Mouse (Mus musculus) MEL (cell line): ENCODE measurements at regions not wholly inside any gene's neighbourhood (a gene's known extent, or its start where the extent isn't known, plus 50 kb on each side); places are given as distances from the start of the nearest gene placed in this dataset.
"Not testable (repeated sequence)": the region's sequence is repeated elsewhere in the genome, so short reads cannot be mapped to it uniquely, and the experiment has no call there.

ENCODE experiments used
- CHD1 ChIP-seq: IDR thresholded peaks from 2 replicates; pipeline ENCODE4 v1.6.1; 2012; ENCODE audit warnings: low read depth, mild to moderate bottlenecking, inconsistent platforms, low read length, improper control_type of control experiment
- CHD2 ChIP-seq: IDR thresholded peaks from 2 replicates; pipeline ENCODE4 v1.6.1; 2011; ENCODE audit warnings: low read length, improper control_type of control experiment
- CTCF ChIP-seq, 3 experiments: IDR thresholded peaks in 2 of 3; conservative IDR thresholded peaks in 1 of 3; 2 replicates each; pipeline ENCODE4 v1.5.1; 2011 to 2012; ENCODE audit warnings: low read length in 3 of 3, low read depth in 2 of 3, mild to moderate bottlenecking in 2 of 3, improper control_type of control experiment in 1 of 3, inconsistent platforms in 1 of 3, mixed read lengths in 1 of 3, moderate library complexity in 1 of 3; ENCODE audit not compliant: control insufficient read depth in 1 of 3, insufficient read depth in 1 of 3, poor library complexity in 1 of 3, severe bottlenecking in 1 of 3
- ELF1 ChIP-seq: IDR thresholded peaks from 2 replicates; pipeline ENCODE4 v1.6.1; 2014; ENCODE audit warnings: low read depth, mild to moderate bottlenecking, inconsistent platforms, low read length, improper control_type of control experiment, moderate library complexity
- EP300 ChIP-seq, 2 experiments: IDR thresholded peaks; 2 replicates each; pipeline ENCODE4 v1.6.1; 2011; ENCODE audit warnings: improper control_type of control experiment in 2 of 2, low read length in 2 of 2, low read depth in 1 of 2, mild to moderate bottlenecking in 1 of 2
- HCFC1 ChIP-seq: IDR thresholded peaks from 2 replicates; pipeline ENCODE4 v1.6.1; 2012; ENCODE audit warnings: low read depth, mild to moderate bottlenecking, inconsistent platforms, low read length, improper control_type of control experiment, moderate library complexity
- MAX ChIP-seq: IDR thresholded peaks from 2 replicates; pipeline ENCODE4 v1.6.1; 2011; ENCODE audit warnings: low read length, improper control_type of control experiment
- NELFE ChIP-seq: IDR thresholded peaks from 2 replicates; pipeline ENCODE4 v1.6.1; 2011; ENCODE audit warnings: low read depth, low read length, improper control_type of control experiment
- POLR2A ChIP-seq, 2 experiments: IDR thresholded peaks; 2 replicates each; pipeline ENCODE4 v1.6.1; 2011 to 2012; ENCODE audit warnings: low read length in 2 of 2, mild to moderate bottlenecking in 2 of 2, control low read depth in 1 of 2, improper control_type of control experiment in 1 of 2, low read depth in 1 of 2, moderate library complexity in 1 of 2; ENCODE audit not compliant: control insufficient read depth in 1 of 2, insufficient read depth in 1 of 2, poor library complexity in 1 of 2
- SMC3 ChIP-seq: IDR thresholded peaks from 2 replicates; pipeline ENCODE4 v1.6.1; 2011; ENCODE audit warnings: low read depth, low read length, improper control_type of control experiment
- TAL1 ChIP-seq: IDR thresholded peaks from 2 replicates; pipeline ENCODE4 v1.6.1; 2012; ENCODE audit warnings: mild to moderate bottlenecking, inconsistent platforms, low read length, moderate library complexity, mixed read lengths
- UBTF ChIP-seq: IDR thresholded peaks from 2 replicates; pipeline ENCODE4 v1.6.1; 2012; ENCODE audit warnings: low read depth, mild to moderate bottlenecking, inconsistent platforms, low read length, improper control_type of control experiment, moderate library complexity, borderline replicate concordance; ENCODE audit not compliant: insufficient read depth
- USF1 ChIP-seq: IDR thresholded peaks from 2 replicates; pipeline ENCODE4 v1.6.1; 2014; ENCODE audit warnings: low read depth, mild to moderate bottlenecking, inconsistent platforms, low read length, improper control_type of control experiment, moderate library complexity

GRCm38 (mm10) chr14:52992106-52992760, 496.7 kb upstream of the Olfr1507 start:
- not testable (repeated sequence) for TF ChIP-seq CTCF (IDR thresholded peaks at IDR 0.05 in 2 of 3, conservative IDR thresholded peaks at IDR 0.05 in 1 of 3; ENCODE audit: control insufficient read depth in 1 of 3, insufficient read depth in 1 of 3, low read depth in 2 of 3, low read length in 3 of 3, poor library complexity in 1 of 3, severe bottlenecking in 1 of 3); UBTF; POLR2A (IDR thresholded peaks at IDR 0.05; ENCODE audit: control insufficient read depth in 1 of 2, insufficient read depth in 1 of 2, low read depth in 1 of 2, low read length in 2 of 2, poor library complexity in 1 of 2); CHD1; USF1; HCFC1; MAX; EP300 (IDR thresholded peaks at IDR 0.05; ENCODE audit: low read depth in 1 of 2, low read length in 2 of 2); ELF1; TAL1; CHD2; SMC3; NELFE
